Mouse (Mus musculus) forebrain, embryonic 13.5 days (tissue): ENCODE results near the gene Map3k11. TPM values are rescaled to one million over a fixed set of nuclear protein-coding genes. Genes with fewer than 3 reads are reported as not detected.
A peak's percentile ranks its signal among the peaks of the same experiment; 100 is the strongest.

Experiments
- ATAC-seq: fragments of 200-750 bp; cut with Nextera tagmentation; 2 replicates; pipeline ENCODE4 v1.8.0; 2017
- H3K27ac ChIP-seq: fragments of 300-500 bp; sonication (generic); 2 replicates; pipeline ENCODE4 v1.5.1; 2015; ENCODE audit warnings: inconsistent platforms, mild to moderate bottlenecking, moderate library complexity
- H3K27me3 ChIP-seq: fragments of 300-500 bp; sonication (generic); 2 replicates; pipeline ENCODE4 v1.6.1; 2015; ENCODE audit warnings: mild to moderate bottlenecking, inconsistent platforms
- H3K36me3 ChIP-seq: fragments of 300-500 bp; sonication (generic); 2 replicates; pipeline ENCODE4 v1.6.1; 2015; ENCODE audit warnings: mild to moderate bottlenecking, inconsistent platforms; ENCODE audit not compliant: poor library complexity, severe bottlenecking
- H3K4me1 ChIP-seq: fragments of 300-500 bp; sonication (generic); 2 replicates; pipeline ENCODE4 v1.6.1; 2015; ENCODE audit warnings: inconsistent platforms
- H3K4me2 ChIP-seq: fragments of 300-500 bp; sonication (generic); 2 replicates; pipeline ENCODE4 v1.6.1; 2015; ENCODE audit warnings: inconsistent platforms, mild to moderate bottlenecking, moderate library complexity
- H3K4me3 ChIP-seq: fragments of 300-500 bp; sonication (generic); 2 replicates; pipeline ENCODE4 v1.5.1; 2015; ENCODE audit warnings: mild to moderate bottlenecking, inconsistent platforms
- H3K9ac ChIP-seq: fragments of 300-500 bp; sonication (generic); 2 replicates; pipeline ENCODE4 v1.6.1; 2015; ENCODE audit warnings: mild to moderate bottlenecking, inconsistent platforms
- H3K9me3 ChIP-seq: fragments of 300-500 bp; sonication (generic); replicated peaks from 2 replicates; pipeline ENCODE4 v1.6.1; 2016; ENCODE audit warnings: inconsistent platforms
- WGBS: fragments of 180-500 bp; shearing (Covaris S2); methylation state at CpG from one replicate; pipeline ENCODE4 v1.1.7; 2015; 5-methylcytosine and 5-hydroxymethylcytosine counted together
- polyA plus RNA-seq: library from polyadenylated mRNA; unstranded; fragments of >200 nt; fragmentation: Nextera tagmentation; extraction: Ambion mirVana; gene quantifications from 2 replicates; pipeline ENCODE4 v1.2.1, GENCODE M21; 2015

Gene Map3k11
- polyA plus RNA-seq, result 11.3 and 11.7 TPM in 2 replicates

GRCm38 (mm10) chr19:5688200-5689087, at the start of gene Map3k11, which contains the start of gene Pcnx3:
TSS of gene Map3k11 (plus strand) at chr19:5688742.
TSS of gene Pcnx3 (minus strand) at chr19:5688908.
- H3K27me3 ChIP-seq, result no peaks in the 10 kb centered on the region
- H3K4me2 ChIP-seq, result peak within 1 kb of the TSS; percentile 100
- peak within 1 kb of the TSS; percentile 84 for H3K27ac ChIP-seq
- peaks cover 62% of the 10 kb centered on the region for H3K36me3 ChIP-seq
- H3K9ac ChIP-seq, result peak within 1 kb of the TSS; percentile 93
- peak; percentile 96 for ATAC-seq
- under 1% methylated on average over 61 of the region's 69 CpGs for WGBS
- H3K4me1 ChIP-seq, result peaks cover 50% of the 10 kb centered on the region
- H3K4me3 ChIP-seq, result peak within 1 kb of the TSS; percentile 95
- no peaks in the 10 kb centered on the region for H3K9me3 ChIP-seq

- Histone ChIP-seq H3K4me3 (no peak overlapping the region), H3K36me3 (peaks cover 67% of the 10 kb centered on the region), H3K9me3 (no peaks in the 10 kb centered on the region), H3K27me3 (no peaks in the 10 kb centered on the region), H3K4me1 (peaks cover 26% of the 10 kb centered on the region), H3K27ac (no peak overlapping the region), H3K4me2 (no peak overlapping the region), H3K9ac (no peak overlapping the region)
- no peak for ATAC-seq
- WGBS, result 83% methylated on average over 9 of the region's 9 CpGs
Measured at GRCm38 (mm10) chr19:5640339-5640738, 48.2 kb upstream of the Map3k11 start.

- H3K9ac ChIP-seq, result no peak overlapping the region
- no peak overlapping the region for H3K27ac ChIP-seq
- no peak overlapping the region for H3K4me2 ChIP-seq
- H3K9me3 ChIP-seq, result no peaks in the 10 kb centered on the region
- no peaks in the 10 kb centered on the region for H3K27me3 ChIP-seq
- 92% methylated on average over 17 of the region's 17 CpGs for WGBS
- no peak overlapping the region for H3K4me3 ChIP-seq
- H3K36me3 ChIP-seq, result peaks cover 74% of the 10 kb centered on the region
- peaks cover 26% of the 10 kb centered on the region for H3K4me1 ChIP-seq
- no peak for ATAC-seq
Measured at GRCm38 (mm10) chr19:5641021-5641420, 47.5 kb upstream of the Map3k11 start.

GRCm38 (mm10) chr19:5641641-5642040, 46.9 kb upstream of the Map3k11 start:
- Histone ChIP-seq H3K4me1 (peaks cover 20% of the 10 kb centered on the region), H3K9ac (no peak overlapping the region), H3K27ac (no peak overlapping the region), H3K4me2 (no peak overlapping the region), H3K27me3 (no peaks in the 10 kb centered on the region), H3K9me3 (no peaks in the 10 kb centered on the region), H3K4me3 (no peak overlapping the region), H3K36me3 (peaks cover 80% of the 10 kb centered on the region)
- WGBS, result 90% methylated on average over 8 of the region's 8 CpGs
- no peak for ATAC-seq

GRCm38 (mm10) chr19:5645280-5645679, 43.3 kb upstream of the Map3k11 start:
- 96% methylated on average over 9 of the region's 9 CpGs for WGBS
- no peak overlapping the region for H3K4me3 ChIP-seq
- peaks cover 79% of the 10 kb centered on the region for H3K36me3 ChIP-seq
- no peak overlapping the region for H3K4me2 ChIP-seq
- H3K27ac ChIP-seq, result no peak overlapping the region
- no peaks in the 10 kb centered on the region for H3K27me3 ChIP-seq
- no peak overlapping the region for H3K9ac ChIP-seq
- H3K4me1 ChIP-seq, result peaks cover 12% of the 10 kb centered on the region
- ATAC-seq, result no peak
- no peaks in the 10 kb centered on the region for H3K9me3 ChIP-seq

- Histone ChIP-seq H3K36me3 (peaks cover 71% of the 10 kb centered on the region), H3K4me2 (no peak overlapping the region), H3K9me3 (no peaks in the 10 kb centered on the region), H3K27ac (no peak overlapping the region), H3K4me1 (peaks cover 12% of the 10 kb centered on the region), H3K9ac (no peak overlapping the region), H3K27me3 (no peaks in the 10 kb centered on the region), H3K4me3 (no peak overlapping the region)
- 91% methylated on average over 8 of the region's 8 CpGs for WGBS
- ATAC-seq, result no peak
Measured at GRCm38 (mm10) chr19:5646731-5647330, 41.7 kb upstream of the Map3k11 start.

- peaks cover 61% of the 10 kb centered on the region for H3K36me3 ChIP-seq
- no peak overlapping the region for H3K4me2 ChIP-seq
- peaks cover 5% of the 10 kb centered on the region for H3K27me3 ChIP-seq
- H3K27ac ChIP-seq, result peak overlapping the region; percentile 68; the same call in 1 of the 2 replicates
- H3K9me3 ChIP-seq, result no peaks in the 10 kb centered on the region
- no peak overlapping the region for H3K4me3 ChIP-seq
- no peak overlapping the region for H3K9ac ChIP-seq
- ATAC-seq, result no peak
- WGBS, result 98% methylated on average over 6 of the region's 6 CpGs
- H3K4me1 ChIP-seq, result peaks cover 12% of the 10 kb centered on the region
Measured at GRCm38 (mm10) chr19:5647791-5648190, 40.8 kb upstream of the Map3k11 start.

GRCm38 (mm10) chr19:5648401-5649297, 39.9 kb upstream of the Map3k11 start:
- Histone ChIP-seq H3K4me1 (peaks cover 12% of the 10 kb centered on the region), H3K4me3 (peak overlapping the region; percentile 25), H3K27me3 (peaks cover 14% of the 10 kb centered on the region), H3K9ac (peak overlapping the region; percentile 55), H3K27ac (peak overlapping the region; percentile 68), H3K9me3 (no peaks in the 10 kb centered on the region), H3K4me2 (peak overlapping the region; percentile 57), H3K36me3 (peaks cover 54% of the 10 kb centered on the region)
- 11% methylated on average over 26 of the region's 26 CpGs for WGBS
- peak; percentile 89 for ATAC-seq

GRCm38 (mm10) chr19:5649298-5649741, 39.2 kb upstream of the Map3k11 start:
- Histone ChIP-seq H3K27ac (0 out of 2 replicates have a peak overlapping the region, but pooled peaks have one; percentile 21), H3K4me3 (peak overlapping the region; percentile 25), H3K36me3 (peaks cover 47% of the 10 kb centered on the region), H3K27me3 (peaks cover 20% of the 10 kb centered on the region), H3K9ac (peak overlapping the region; percentile 55), H3K4me2 (peak overlapping the region; percentile 57), H3K4me1 (peaks cover 19% of the 10 kb centered on the region), H3K9me3 (no peaks in the 10 kb centered on the region)
- no peak; the same call in 1 of the 2 replicates for ATAC-seq
- 70% methylated on average over 6 of the region's 6 CpGs for WGBS

- H3K27ac ChIP-seq, result no peak overlapping the region
- no peak overlapping the region for H3K4me3 ChIP-seq
- ATAC-seq, result no peak
- peaks cover 44% of the 10 kb centered on the region for H3K27me3 ChIP-seq
- H3K9ac ChIP-seq, result no peak overlapping the region
- H3K4me1 ChIP-seq, result peaks cover 25% of the 10 kb centered on the region
- H3K4me2 ChIP-seq, result no peak overlapping the region
- 63% methylated on average over 12 of the region's 13 CpGs for WGBS
- no peaks in the 10 kb centered on the region for H3K9me3 ChIP-seq
- H3K36me3 ChIP-seq, result peaks cover 23% of the 10 kb centered on the region
Measured at GRCm38 (mm10) chr19:5651502-5652274, 36.9 kb upstream of the Map3k11 start.

GRCm38 (mm10) chr19:5652570-5652969, 36.0 kb upstream of the Map3k11 start:
- whole genome bisulfite sequencing, result 69% methylated on average over 6 of the region's 6 CpGs
- H3K36me3 ChIP-seq, result peaks cover 14% of the 10 kb centered on the region
- no peak overlapping the region for H3K4me3 ChIP-seq
- no peak for ATAC-seq
- H3K4me1 ChIP-seq, result peaks cover 25% of the 10 kb centered on the region
- peaks cover 46% of the 10 kb centered on the region for H3K27me3 ChIP-seq
- H3K4me2 ChIP-seq, result no peak overlapping the region
- no peak overlapping the region for H3K9ac ChIP-seq
- H3K27ac ChIP-seq, result no peak overlapping the region
- H3K9me3 ChIP-seq, result no peaks in the 10 kb centered on the region
